Mouse (Mus musculus) heart, embryonic 12.5 days (tissue): ENCODE measurements around the gene B4galnt4. TPM values are rescaled to one million over a fixed set of nuclear protein-coding genes. Genes with fewer than 3 reads are reported as not detected.

Experiments
- ATAC-seq: fragments of 200-750 bp; cut with Nextera tagmentation; 2 replicates; pipeline ENCODE4 v1.8.0; 2017; ENCODE audit warnings: moderate TSS enrichment, moderate library complexity; ENCODE audit not compliant: insufficient number of reproducible peaks, low FRiP score
- H3K27ac ChIP-seq: fragments of 300-500 bp; sonication (generic); 2 replicates; pipeline ENCODE4 v1.5.1; 2016; ENCODE audit warnings: mild to moderate bottlenecking, moderate library complexity; ENCODE audit not compliant: poor library complexity, severe bottlenecking
- H3K27me3 ChIP-seq: fragments of 300-500 bp; sonication (generic); replicated peaks from 2 replicates; pipeline ENCODE4 v1.6.1; 2016; ENCODE audit warnings: mild to moderate bottlenecking, moderate library complexity
- H3K36me3 ChIP-seq: fragments of 300-500 bp; sonication (generic); 2 replicates; pipeline ENCODE4 v1.6.1; 2016; ENCODE audit warnings: mild to moderate bottlenecking, moderate library complexity
- H3K4me1 ChIP-seq: fragments of 300-500 bp; sonication (generic); replicated peaks from 2 replicates; pipeline ENCODE4 v1.6.1; 2016; ENCODE audit warnings: mild to moderate bottlenecking
- H3K4me2 ChIP-seq: fragments of 300-500 bp; sonication (generic); 2 replicates; pipeline ENCODE4 v1.6.1; 2016; ENCODE audit warnings: mild to moderate bottlenecking, moderate library complexity
- H3K4me3 ChIP-seq: fragments of 300-500 bp; sonication (generic); 2 replicates; pipeline ENCODE4 v1.5.1; 2016; ENCODE audit warnings: mild to moderate bottlenecking
- H3K9ac ChIP-seq: fragments of 300-500 bp; sonication (generic); 2 replicates; pipeline ENCODE4 v1.6.1; 2016; ENCODE audit warnings: mild to moderate bottlenecking, moderate library complexity
- H3K9me3 ChIP-seq: fragments of 300-500 bp; sonication (generic); replicated peaks from 2 replicates; pipeline ENCODE4 v1.6.1; 2016; ENCODE audit warnings: mild to moderate bottlenecking, moderate library complexity
- WGBS: fragments of 180-500 bp; shearing (Covaris S2); methylation state at CpG from one replicate; pipeline ENCODE4 v1.1.7; 2016; 5-methylcytosine and 5-hydroxymethylcytosine counted together
- polyA plus RNA-seq: library from polyadenylated mRNA; unstranded; fragments of >200 nt; fragmentation: Nextera tagmentation; extraction: Ambion mirVana; gene quantifications from 2 replicates; pipeline ENCODE4 v1.2.1, GENCODE M21; 2016

The B4galnt4 gene
- polyA plus RNA-seq, 1 experiment from 2014 or later: 2.0 TPM

- H3K9me3 ChIP-seq: no peaks in the 10 kb centered on the region
- no peak overlapping the region for H3K9ac ChIP-seq
- H3K27me3 ChIP-seq: peaks cover 85% of the 10 kb centered on the region
- WGBS: 80% methylated on average over 14 of the region's 14 CpGs
- ATAC-seq: no peak
- H3K4me2 ChIP-seq: no peak overlapping the region
- no peak overlapping the region for H3K27ac ChIP-seq
- no peak overlapping the region for H3K4me3 ChIP-seq
- H3K4me1 ChIP-seq: 0 out of 2 replicates have a peak, but pooled peaks cover 8% of the 10 kb centered on the region
- no peaks in the 10 kb centered on the region for H3K36me3 ChIP-seq
Observed at GRCm38 (mm10) chr7:141058601-141059341, 2.1 kb upstream of the B4galnt4 start.

GRCm38 (mm10) chr7:141059929-141060328 lies 975 bp upstream of the B4galnt4 start:
- H3K36me3 ChIP-seq: no peaks in the 10 kb centered on the region
- peak overlapping the region; percentile 59; the same call in 1 of the 2 replicates for H3K4me3 ChIP-seq
- peaks cover 88% of the 10 kb centered on the region for H3K27me3 ChIP-seq
- no peaks in the 10 kb centered on the region for H3K9me3 ChIP-seq
- H3K4me2 ChIP-seq: peak overlapping the region; percentile 88
- 67% methylated on average over 2 of the region's 2 CpGs for WGBS
- H3K27ac ChIP-seq: no peak overlapping the region
- no peak overlapping the region for H3K9ac ChIP-seq
- 0 out of 2 replicates have a peak, but pooled peaks cover 8% of the 10 kb centered on the region for H3K4me1 ChIP-seq
- ATAC-seq: no peak

- peaks cover 91% of the 10 kb centered on the region for H3K27me3 ChIP-seq
- WGBS: 1% methylated on average over 37 of the region's 37 CpGs
- peak overlapping the region; percentile 59 for H3K4me3 ChIP-seq
- H3K36me3 ChIP-seq: no peaks in the 10 kb centered on the region
- H3K9ac ChIP-seq: peak overlapping the region; percentile 55
- H3K4me1 ChIP-seq: 0 out of 2 replicates have a peak, but pooled peaks cover 8% of the 10 kb centered on the region
- H3K9me3 ChIP-seq: no peaks in the 10 kb centered on the region
- ATAC-seq: peak; percentile 30; the same call in 1 of the 2 replicates
- H3K27ac ChIP-seq: no peak overlapping the region
- peak overlapping the region; percentile 88 for H3K4me2 ChIP-seq
Observed at GRCm38 (mm10) chr7:141061269-141061692, 377 bp downstream of the B4galnt4 start.

DNA sequence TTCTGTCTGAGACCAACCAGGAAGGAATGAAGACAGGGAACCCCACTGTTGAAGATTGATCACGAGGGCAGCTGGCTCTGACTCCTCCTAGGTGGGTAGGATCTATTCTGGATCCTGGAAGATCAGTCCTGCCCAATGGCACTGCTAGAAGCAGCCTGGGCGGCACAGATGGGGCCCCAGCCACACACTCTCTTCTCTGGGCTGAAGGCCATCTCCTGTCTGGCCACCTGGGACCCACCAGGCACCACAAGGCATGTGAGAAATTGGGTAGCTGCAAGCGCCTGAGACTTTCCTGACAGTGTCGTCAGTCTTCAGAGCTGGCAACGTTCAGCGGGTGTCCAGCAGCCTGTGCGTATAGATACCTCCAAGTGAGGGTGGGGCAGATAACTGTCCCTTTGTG lies 1.6 kb downstream of the B4galnt4 start:
- Histone ChIP-seq H3K4me2 (no peak overlapping the region), H3K4me1 (0 out of 2 replicates have a peak, but pooled peaks cover 8% of the 10 kb centered on the region), H3K27me3 (peaks cover 95% of the 10 kb centered on the region), H3K4me3 (no peak overlapping the region), H3K9ac (no peak overlapping the region), H3K9me3 (no peaks in the 10 kb centered on the region), H3K36me3 (no peaks in the 10 kb centered on the region), H3K27ac (no peak overlapping the region)
- ATAC-seq: no peak
- whole genome bisulfite sequencing: 71% methylated on average over 7 of the region's 7 CpGs

DNA sequence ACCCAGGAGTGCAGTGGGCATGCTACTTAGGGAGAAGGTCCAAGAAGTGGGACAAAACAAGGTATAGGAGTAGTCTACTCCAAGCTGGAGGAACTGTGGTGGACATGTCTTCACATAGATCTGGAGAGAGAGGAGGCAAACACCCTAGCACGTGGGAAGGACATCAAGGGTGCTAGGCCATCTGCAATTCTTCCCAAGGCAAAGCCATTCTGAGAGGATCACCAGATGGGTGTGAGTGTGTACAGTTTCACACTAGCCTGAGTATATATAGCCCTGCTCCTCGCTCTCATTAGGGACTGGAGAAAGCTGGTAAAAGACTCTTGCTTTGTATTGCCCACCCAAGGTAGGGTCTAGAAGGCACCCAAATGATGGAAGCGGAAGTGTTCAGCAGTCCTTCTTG lies 2.4 kb downstream of the B4galnt4 start:
- Histone ChIP-seq H3K36me3 (no peaks in the 10 kb centered on the region), H3K9me3 (no peaks in the 10 kb centered on the region), H3K4me2 (no peak overlapping the region), H3K27me3 (peaks cover 95% of the 10 kb centered on the region), H3K4me1 (0 out of 2 replicates have a peak, but pooled peaks cover 8% of the 10 kb centered on the region), H3K9ac (no peak overlapping the region), H3K27ac (no peak overlapping the region), H3K4me3 (no peak overlapping the region)
- no peak for ATAC-seq
- 81% methylated on average over 3 of the region's 3 CpGs for WGBS

GRCm38 (mm10) chr7:141064175-141064574 lies 3.3 kb downstream of the B4galnt4 start:
- Histone ChIP-seq H3K4me1 (0 out of 2 replicates have a peak, but pooled peaks cover 8% of the 10 kb centered on the region), H3K27ac (no peak overlapping the region), H3K9ac (no peak overlapping the region), H3K36me3 (no peaks in the 10 kb centered on the region), H3K9me3 (no peaks in the 10 kb centered on the region), H3K4me2 (no peak overlapping the region), H3K4me3 (no peak overlapping the region), H3K27me3 (peaks cover 96% of the 10 kb centered on the region)
- 67% methylated on average over 7 of the region's 7 CpGs for WGBS
- ATAC-seq: no peak

- Histone ChIP-seq H3K4me3 (no peak overlapping the region), H3K4me1 (0 out of 2 replicates have a peak, but pooled peaks cover 8% of the 10 kb centered on the region), H3K27me3 (peaks cover 95% of the 10 kb centered on the region), H3K36me3 (no peaks in the 10 kb centered on the region), H3K9me3 (no peaks in the 10 kb centered on the region), H3K4me2 (no peak overlapping the region), H3K9ac (no peak overlapping the region), H3K27ac (no peak overlapping the region)
- no peak for ATAC-seq
- 87% methylated on average over 7 of the region's 7 CpGs for WGBS
Observed at GRCm38 (mm10) chr7:141064576-141064975, 3.7 kb downstream of the B4galnt4 start.

DNA sequence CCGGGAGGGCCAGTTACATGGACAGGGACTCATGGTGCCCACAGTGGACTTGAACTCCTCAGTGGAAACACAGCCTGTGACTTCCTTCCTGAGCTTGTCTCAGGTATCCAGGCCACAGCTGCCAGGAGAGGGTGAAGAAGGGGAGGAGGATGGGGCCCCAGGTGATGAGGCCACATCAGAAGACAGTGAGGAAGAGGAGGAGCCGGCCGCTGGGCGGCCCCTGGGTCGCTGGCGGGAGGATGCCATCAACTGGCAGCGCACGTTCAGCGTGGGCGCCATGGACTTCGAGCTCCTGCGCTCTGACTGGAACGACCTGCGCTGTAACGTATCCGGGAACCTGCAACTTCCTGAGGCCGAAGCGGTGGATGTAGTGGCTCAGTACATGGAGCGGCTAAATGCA lies 7.4 kb downstream of the B4galnt4 start:
- H3K27ac ChIP-seq: no peak overlapping the region
- H3K4me2 ChIP-seq: no peak overlapping the region
- 62% methylated on average over 19 of the region's 19 CpGs for WGBS

DNA sequence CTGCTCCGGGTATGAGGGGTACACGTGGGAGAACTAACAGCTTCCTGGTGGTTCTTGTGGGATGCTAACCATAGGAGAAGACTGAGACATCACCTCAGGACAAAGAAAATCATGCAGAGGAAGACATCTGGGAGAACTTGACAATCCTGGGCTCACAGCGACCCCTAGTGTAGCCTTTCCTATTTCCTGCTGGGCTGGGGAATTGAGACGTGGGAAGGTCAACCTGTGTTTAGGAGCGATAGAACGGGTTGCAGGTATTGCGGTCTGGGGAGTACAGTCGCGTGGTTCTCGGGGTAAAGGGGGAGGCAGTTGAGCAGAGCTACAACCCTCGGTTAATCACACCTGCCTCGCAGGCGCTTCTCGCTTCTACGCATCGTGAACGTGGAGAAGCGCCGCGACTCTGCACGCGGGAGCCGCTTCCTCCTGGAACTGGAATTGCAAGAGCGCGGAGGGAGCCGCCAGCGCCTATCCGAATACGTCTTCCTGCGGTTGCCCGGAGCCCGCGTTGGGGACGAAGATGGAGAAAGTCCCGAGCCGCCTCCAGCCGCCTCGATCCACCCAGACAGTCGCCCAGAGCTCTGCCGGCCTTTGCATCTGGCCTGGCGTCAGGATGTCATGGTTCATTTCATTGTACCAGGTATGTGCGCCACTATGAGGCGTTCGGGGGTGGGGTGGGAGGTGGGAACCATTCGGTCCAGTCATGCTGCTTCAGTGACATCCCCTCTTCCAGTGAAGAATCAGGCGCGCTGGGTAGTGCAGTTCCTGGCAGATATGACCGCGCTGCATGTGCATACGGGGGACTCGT lies 9.4 kb downstream of the B4galnt4 start:
- Histone ChIP-seq H3K27ac (no peak overlapping the region), H3K4me2 (peak overlapping the region; percentile 74), H3K27me3 (peaks cover 86% of the 10 kb centered on the region), H3K4me3 (peak overlapping the region; percentile 39), H3K36me3 (no peaks in the 10 kb centered on the region), H3K9me3 (no peaks in the 10 kb centered on the region), H3K9ac (peak overlapping the region; percentile 50; the same call in 1 of the 2 replicates), H3K4me1 (peaks cover 13% of the 10 kb centered on the region)
- 2% methylated on average over 51 of the region's 51 CpGs for WGBS
- ATAC-seq: no peak

More for the DNA sequence above, 7.4 kb downstream of the B4galnt4 start:
- Histone ChIP-seq H3K4me3 (no peak overlapping the region), H3K4me1 (peaks cover 13% of the 10 kb centered on the region), H3K36me3 (no peaks in the 10 kb centered on the region), H3K27me3 (peaks cover 89% of the 10 kb centered on the region), H3K9ac (no peak overlapping the region), H3K9me3 (no peaks in the 10 kb centered on the region)
- no peak for ATAC-seq

DNA sequence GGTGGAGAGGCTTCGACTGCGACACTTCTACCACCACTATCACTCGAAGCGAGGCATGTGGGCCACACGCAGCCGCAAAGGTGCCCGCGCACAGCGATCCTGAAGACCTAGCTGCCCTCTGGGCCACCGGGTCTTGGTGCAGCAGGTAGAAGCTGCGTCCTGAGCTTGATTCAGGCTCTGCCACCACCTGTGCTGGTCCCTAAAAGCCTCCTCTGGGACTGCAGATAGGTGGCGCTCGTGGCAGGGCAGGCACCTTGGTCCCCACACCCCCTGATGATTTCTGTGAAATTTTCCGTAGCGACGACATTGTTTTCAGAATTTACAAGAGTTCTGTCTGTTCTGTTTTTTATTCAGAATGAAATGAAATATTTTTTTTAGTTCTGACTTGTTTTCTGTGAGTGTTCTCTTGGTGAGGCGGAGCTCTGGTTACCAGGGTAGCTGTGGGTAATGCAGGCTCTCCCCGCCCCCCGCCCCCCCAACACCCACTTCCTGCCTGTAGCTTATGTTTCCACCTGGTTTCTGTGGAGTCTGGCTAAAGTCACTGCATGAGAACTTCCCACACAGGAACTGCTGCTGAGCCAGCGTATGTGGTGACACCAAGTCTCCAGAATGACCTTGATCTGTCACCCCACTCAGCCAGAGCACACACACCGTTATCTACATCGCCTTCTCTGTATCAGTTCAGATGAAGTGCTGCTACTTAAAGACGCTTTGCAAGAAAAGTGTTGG lies 11.3 kb downstream of the B4galnt4 start:
- Histone ChIP-seq H3K27ac (no peak overlapping the region), H3K9me3 (no peaks in the 10 kb centered on the region), H3K4me1 (peaks cover 13% of the 10 kb centered on the region), H3K4me3 (no peak overlapping the region), H3K36me3 (no peaks in the 10 kb centered on the region), H3K9ac (no peak overlapping the region), H3K4me2 (no peak overlapping the region; the same call in 1 of the 2 replicates), H3K27me3 (peaks cover 86% of the 10 kb centered on the region)
- ATAC-seq: peak; percentile 41
- 19% methylated on average over 23 of the region's 23 CpGs for WGBS
